Mouse (Mus musculus) thymus, adult 2 months (tissue): Measurements from ENCODE around the gene Cdh13.

Source experiments
- CTCF ChIP-seq: fragments of 200-500 bp; IDR thresholded peaks from 2 replicates; pipeline ENCODE4 v1.5.1; 2012; ENCODE audit warnings: mild to moderate bottlenecking, control low read depth, low read length, moderate library complexity, borderline replicate concordance; ENCODE audit not compliant: control insufficient read depth, poor library complexity, insufficient read depth; ENCODE audit errors: extremely low read depth
- POLR2A ChIP-seq: fragments of 200-500 bp; IDR thresholded peaks from 2 replicates; pipeline ENCODE4 v1.6.1; 2012; ENCODE audit warnings: mild to moderate bottlenecking, low read length, control low read depth, moderate library complexity; ENCODE audit not compliant: control insufficient read depth, poor library complexity, insufficient read depth; ENCODE audit errors: extremely low read depth

GRCm38 (mm10) chr8:118313426-118314187, 30.1 kb downstream of the Cdh13 start:
- TF ChIP-seq CTCF (no peak), POLR2A (no peak)
